ENCODE assay signal across 8 mouse cellular contexts in the genomic region with DNA sequence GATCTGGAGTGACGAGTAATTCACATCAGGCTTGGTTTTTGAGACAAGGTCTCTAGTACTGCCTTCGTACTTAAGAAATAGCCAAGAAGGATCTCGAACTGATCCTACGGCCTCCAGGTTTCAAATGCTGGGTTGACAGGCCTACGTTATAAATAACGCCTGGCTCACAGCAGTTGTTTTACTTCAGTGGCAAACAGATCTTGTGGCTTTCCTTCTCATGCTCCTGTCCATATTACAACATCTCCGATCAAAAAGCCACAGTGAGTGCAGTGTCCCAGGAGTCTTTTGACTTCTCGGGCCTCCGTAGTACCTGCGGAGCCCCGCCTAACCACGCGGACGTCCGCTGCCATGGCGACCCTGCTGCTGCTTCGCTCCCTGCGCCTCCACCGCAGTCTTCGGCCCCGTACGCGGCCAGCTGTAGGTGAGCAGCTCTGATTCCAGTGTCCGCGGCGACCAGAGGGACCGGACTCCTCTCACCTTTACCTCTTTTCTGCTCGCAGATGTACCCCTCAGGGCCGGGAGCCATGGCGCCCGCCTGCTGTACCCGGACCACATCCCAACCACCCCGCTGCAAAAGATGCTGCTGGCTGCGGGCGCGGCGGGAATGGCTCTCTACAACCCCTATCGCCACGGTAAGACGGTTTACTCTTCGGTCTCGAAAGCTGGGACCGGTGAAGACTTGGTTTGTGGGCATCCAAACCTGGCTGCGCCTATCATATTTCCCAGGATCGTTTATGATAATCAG. TPM values are rescaled to one million over a fixed set of nuclear protein-coding genes. Genes with fewer than 3 reads are reported as not detected.
DNase-seq lines count a peak whose midpoint lies in the region; ATAC-seq and TF ChIP-seq lines count a peak whose summit lies in the region.

Gene Trub2, minus strand, starts transcription at position 566 of the 745 bp plus-strand sequence.

- peaks cover 55% of the 10 kb centered on the region for H3K36me3 ChIP-seq in erythroblast, embryonic 14.5 days (ENCODE audit: control insufficient read depth)
- peaks cover 27% of the 10 kb centered on the region for H3K36me3 ChIP-seq in heart, embryonic 11.5 days (ENCODE audit: control insufficient read depth, insufficient read depth, low read length)
- peaks cover 34% of the 10 kb centered on the region for H3K36me3 ChIP-seq in kidney, postnatal 0 days (ENCODE audit: insufficient read depth, low read length)
- peaks cover 3% of the 10 kb centered on the region; the same call in 1 of the 2 replicates for H3K36me3 ChIP-seq in liver, adult 2 months (ENCODE audit: control insufficient read depth, insufficient read depth, low read length)
- H3K36me3 ChIP-seq in myocyte (ENCODE audit: control insufficient read depth, insufficient read depth): peaks cover 22% of the 10 kb centered on the region

- H3K27ac ChIP-seq in heart, embryonic 11.5 days (ENCODE audit: low read depth, low read length): peak within 1 kb of the TSS; percentile 23; the same call in 1 of the 2 replicates
- H3K27ac ChIP-seq in kidney, postnatal 0 days: peak within 1 kb of the TSS; percentile 70
- H3K27ac ChIP-seq in liver, adult 2 months (replicated peaks; ENCODE audit: insufficient read depth, low read depth, low read length): peak within 1 kb of the TSS; percentile 51

- peak within 1 kb of the TSS; percentile 4 for H3ac ChIP-seq in myocyte (ENCODE audit: control insufficient read depth, insufficient read length)

- H3K79me2 ChIP-seq in liver, adult 2 months (ENCODE audit: control insufficient read depth, insufficient read depth, low read length): no peaks in the 10 kb centered on the region
- H3K79me2 ChIP-seq in myocyte (ENCODE audit: control insufficient read depth, insufficient read depth): peaks cover 17% of the 10 kb centered on the region

- DNase-seq in CD4-positive, CD25-positive, alpha-beta regulatory T cell, adult 2 months (ENCODE audit: low read depth, low spot score): peak; percentile 87
- DNase-seq in brain, embryonic 18.5 days (ENCODE audit: low read depth, low spot score): peak; percentile 67
- peak; percentile 87 for DNase-seq in kidney, postnatal 0 days (ENCODE audit: low spot score)
- DNase-seq in liver, adult 2 months (ENCODE audit: extremely low read depth, low read depth, low spot score): peak; percentile 89
- peak; percentile 83 to 89 for DNase-seq in spleen, postnatal 4 days (ENCODE audit: low spot score in 2 of 2)

- peak within 1 kb of the TSS; percentile 81 for H3K4me3 ChIP-seq in erythroblast, embryonic 14.5 days (replicated peaks)
- peak within 1 kb of the TSS; percentile 64 for H3K4me3 ChIP-seq in heart, embryonic 11.5 days (ENCODE audit: low read depth, low read length)
- H3K4me3 ChIP-seq in kidney, postnatal 0 days (replicated peaks; ENCODE audit: low read depth, low read length): peak within 1 kb of the TSS; percentile 68
- H3K4me3 ChIP-seq in liver, adult 2 months (ENCODE audit: insufficient read depth, low read depth, low read length): peak within 1 kb of the TSS; percentile 82
- H3K4me3 ChIP-seq in myocyte: peak within 1 kb of the TSS; percentile 69

- peak; percentile 84 for ATAC-seq in heart, embryonic 11.5 days (replicated peaks; ENCODE audit: insufficient number of reproducible peaks, low FRiP score, low TSS enrichment)
- ATAC-seq in kidney, postnatal 0 days (replicated peaks; ENCODE audit: low FRiP score, low read depth): peak; percentile 87

- H3K9ac ChIP-seq in heart, embryonic 11.5 days (ENCODE audit: low read depth, low read length): peak within 1 kb of the TSS; percentile 74
- peak within 1 kb of the TSS; percentile 70 for H3K9ac ChIP-seq in kidney, postnatal 0 days (ENCODE audit: low read depth, low read length)
- peak within 1 kb of the TSS; percentile 68 for H3K9ac ChIP-seq in liver, adult 2 months (ENCODE audit: low read depth, low read length)

- no peak for TF ChIP-seq CTCF in kidney, postnatal 0 days (IDR thresholded peaks at IDR 0.05; ENCODE audit: low read depth)
- no peak for TF ChIP-seq CTCF in liver, adult 2 months (IDR thresholded peaks at IDR 0.05; ENCODE audit: low read depth, low read length)

- no peaks in the 10 kb centered on the region for H3K9me3 ChIP-seq in erythroblast, embryonic 14.5 days (ENCODE audit: control insufficient read depth, low read length)
- no peaks in the 10 kb centered on the region for H3K9me3 ChIP-seq in heart, embryonic 11.5 days (replicated peaks; ENCODE audit: control insufficient read depth, low read length)
- no peaks in the 10 kb centered on the region for H3K9me3 ChIP-seq in kidney, postnatal 0 days (replicated peaks; ENCODE audit: low read length)

- H3K4me1 ChIP-seq in erythroblast, embryonic 14.5 days (ENCODE audit: control insufficient read depth): peaks cover 25% of the 10 kb centered on the region
- H3K4me1 ChIP-seq in heart, embryonic 11.5 days (ENCODE audit: control insufficient read depth, insufficient read depth, low read length): peaks cover 14% of the 10 kb centered on the region
- peaks cover 3% of the 10 kb centered on the region; the same call in 1 of the 2 replicates for H3K4me1 ChIP-seq in kidney, postnatal 0 days (replicated peaks; ENCODE audit: insufficient read depth, low read length)
- H3K4me1 ChIP-seq in liver, adult 2 months (ENCODE audit: control insufficient read depth, insufficient read depth, low read length): peaks cover 4% of the 10 kb centered on the region

- TF ChIP-seq POLR2A in liver, adult 2 months (IDR thresholded peaks at IDR 0.05; ENCODE audit: extremely low read depth, insufficient read depth, low read length): no peak
- peak; percentile 81 for TF ChIP-seq POLR2A in myocyte (IDR thresholded peaks at IDR 0.05; ENCODE audit: insufficient read length, low read depth)

- peak within 1 kb of the TSS; percentile 91 for H3K4me2 ChIP-seq in heart, embryonic 11.5 days
- peak within 1 kb of the TSS; percentile 90 for H3K4me2 ChIP-seq in kidney, postnatal 0 days (ENCODE audit: low read length)
- peak within 1 kb of the TSS; percentile 91 for H3K4me2 ChIP-seq in myocyte (ENCODE audit: low read depth)

- WGBS in heart, embryonic 11.5 days (ENCODE audit: insufficient replicate concordance): under 1% methylated on average over 45 of the region's 45 CpGs
- WGBS in kidney, postnatal 0 days: under 1% methylated on average over 45 of the region's 45 CpGs
- WGBS in liver, adult 2 months: under 1% methylated on average over 45 of the region's 45 CpGs

- H3K27me3 ChIP-seq in erythroblast, embryonic 14.5 days (ENCODE audit: control insufficient read depth): no peaks in the 10 kb centered on the region
- H3K27me3 ChIP-seq in heart, embryonic 11.5 days (ENCODE audit: control insufficient read depth, insufficient read depth, low read length): no peaks in the 10 kb centered on the region
- H3K27me3 ChIP-seq in kidney, postnatal 0 days (ENCODE audit: insufficient read depth, low read length): no peaks in the 10 kb centered on the region
- H3K27me3 ChIP-seq in liver, adult 2 months (ENCODE audit: control insufficient read depth, insufficient read depth, low read length): no peaks in the 10 kb centered on the region
- no peaks in the 10 kb centered on the region for H3K27me3 ChIP-seq in myocyte (ENCODE audit: control insufficient read depth, insufficient read depth, insufficient read length)

TF ChIP-seq in myocyte, 11 proteins besides CTCF, POLR2A, EP300 and RAD21:
- TF ChIP-seq USF1 (IDR thresholded peaks at IDR 0.05; ENCODE audit: low read depth) (no peak), MYOD1 (IDR thresholded peaks at IDR 0.05; ENCODE audit: control insufficient read depth in 1 of 3, insufficient read length in 2 of 3, low read depth in 2 of 3) (peak in 1 of 3 experiments; percentile 20), MYOG (IDR thresholded peaks at IDR 0.05; ENCODE audit: control insufficient read depth in 1 of 3, insufficient read depth in 1 of 3, insufficient read length in 2 of 3, low read depth in 2 of 3) (peak in 1 of 3 experiments; percentile 11), POLR2AphosphoS2 (IDR thresholded peaks at IDR 0.05; ENCODE audit: insufficient read length, low read depth) (peak; percentile 74)

RNA-seq across cellular contexts. Expression of gene Trub2, which starts in this region (rescaled TPM):
- polyA plus RNA-seq in erythroblast, embryonic 14.5 days (2012): 0.20 and 0.69 TPM in 2 replicates
- 21.0 and 25.6 TPM in 2 replicates for polyA plus RNA-seq in heart, embryonic 11.5 days (2014; fragmentation: Nextera tagmentation; extraction: Ambion mirVana)
- 24.1 and 25.9 TPM in 2 replicates for polyA plus RNA-seq in kidney, postnatal 0 days (2015; fragmentation: Nextera tagmentation; extraction: Ambion mirVana)
- 9.0 and 10.2 TPM in 2 replicates for total RNA-seq in liver, adult 2 months (2014; rRNA removed)
- 13.5 and 19.7 TPM in 2 replicates for polyA plus RNA-seq in liver, adult 2 months (2012; rRNA removed)
- 46.6 TPM for polyA plus RNA-seq in myocyte (2012; fragmentation: generic; extraction: Trizol)

Comparison
In these comparisons a context has a peak if more than half of its experiments do, and no peak if none do; other contexts are left out.
1. Peak in every context shown above with its lines: DNase-seq, ATAC-seq, H3K4me3 ChIP-seq and H3K27ac ChIP-seq.